Mouse (Mus musculus) testis, adult 2 months (tissue): ENCODE data around the gene Col5a1. TPM values are rescaled to one million over a fixed set of nuclear protein-coding genes. Genes with fewer than 3 reads are reported as not detected.

Source experiments
- H3K27ac ChIP-seq: fragments of 200-500 bp; 2 replicates; pipeline ENCODE4 v1.5.1; 2012; ENCODE audit warnings: low read depth, low read length; ENCODE audit not compliant: control insufficient read depth, insufficient read depth
- H3K27me3 ChIP-seq: fragments of 200-500 bp; 2 replicates; pipeline ENCODE4 v1.6.1; 2012; ENCODE audit warnings: mild to moderate bottlenecking, low read length, moderate library complexity; ENCODE audit not compliant: control insufficient read depth, insufficient read depth
- H3K36me3 ChIP-seq: fragments of 200-500 bp; 2 replicates; pipeline ENCODE4 v1.6.1; 2012; ENCODE audit warnings: mild to moderate bottlenecking, low read length; ENCODE audit not compliant: control insufficient read depth, insufficient read depth
- H3K4me1 ChIP-seq: fragments of 200-500 bp; 2 replicates; pipeline ENCODE4 v1.6.1; 2012; ENCODE audit warnings: low read length; ENCODE audit not compliant: control insufficient read depth, insufficient read depth
- H3K4me3 ChIP-seq: fragments of 200-500 bp; 2 replicates; pipeline ENCODE4 v1.5.1; 2012; ENCODE audit warnings: low read depth, mild to moderate bottlenecking, low read length, moderate library complexity, mixed read lengths; ENCODE audit not compliant: control insufficient read depth
- CTCF ChIP-seq: fragments of 200-500 bp; IDR thresholded peaks from 2 replicates; pipeline ENCODE4 v1.5.1; 2012; ENCODE audit warnings: low read depth, mild to moderate bottlenecking, inconsistent platforms, low read length, moderate library complexity; ENCODE audit not compliant: control insufficient read depth, insufficient read depth, insufficient replicate concordance
- POLR2A ChIP-seq: fragments of 200-500 bp; IDR thresholded peaks from 2 replicates; pipeline ENCODE4 v1.6.1; 2012; ENCODE audit warnings: low read depth, mild to moderate bottlenecking, inconsistent platforms, low read length, moderate library complexity; ENCODE audit not compliant: control insufficient read depth
- polyA plus RNA-seq: library from polyadenylated mRNA; depleted of rRNA; stranded (reverse); fragments of >200 nt; gene quantifications from 2 replicates; pipeline ENCODE4 v1.2.3, GENCODE M21; 2012

Col5a1 gene
- polyA plus RNA-seq, 1 experiment, result 14.2 TPM

DNA sequence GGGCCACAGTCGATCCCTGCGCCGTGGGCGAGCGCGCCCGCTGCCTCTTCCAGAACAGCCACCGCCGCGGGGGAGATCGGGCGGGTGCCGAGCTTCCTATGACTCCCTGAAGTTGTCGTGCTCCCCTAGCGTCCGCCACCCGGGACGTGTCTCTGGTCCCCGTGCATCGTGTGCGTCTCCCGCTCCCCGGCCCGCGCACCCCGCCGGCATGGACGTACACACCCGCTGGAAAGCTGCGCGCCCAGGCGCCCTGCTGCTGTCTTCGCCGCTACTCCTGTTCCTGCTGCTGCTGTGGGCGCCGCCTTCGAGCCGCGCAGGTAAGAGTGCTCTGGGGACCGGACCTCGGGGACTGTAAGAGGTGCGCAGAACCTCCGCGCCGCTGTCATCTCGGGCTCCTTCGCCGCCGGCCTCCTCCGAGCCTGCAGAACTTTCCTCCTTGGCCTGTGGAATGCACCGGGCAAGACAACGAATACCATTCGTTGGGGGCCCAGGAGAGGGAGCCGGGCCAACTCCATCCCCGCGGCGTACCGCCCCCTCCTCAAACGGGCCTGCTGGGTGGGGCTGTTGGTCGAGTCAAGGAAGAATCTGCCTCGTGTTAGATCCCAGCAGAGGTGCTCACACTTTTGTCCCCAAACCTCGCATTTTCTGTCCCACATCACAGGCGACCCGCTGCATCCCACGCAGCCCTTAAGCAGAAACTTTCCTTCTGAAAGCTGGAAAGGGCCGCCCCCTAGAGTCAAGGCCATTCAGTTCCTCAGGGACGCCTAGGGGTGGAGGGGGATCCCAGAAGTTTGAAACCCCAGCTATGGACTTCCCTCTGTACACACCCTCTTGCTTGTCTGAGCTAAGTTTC, 609 bp downstream of the Col5a1 start:
- H3K27ac ChIP-seq, result no peak overlapping the region
- no peak for TF ChIP-seq POLR2A
- no peak for TF ChIP-seq CTCF
- H3K4me3 ChIP-seq, result peak overlapping the region; percentile 74
- H3K27me3 ChIP-seq, result peaks cover 3% of the 10 kb centered on the region; the same call in 1 of the 2 replicates
- no peaks in the 10 kb centered on the region for H3K36me3 ChIP-seq
- H3K4me1 ChIP-seq, result peaks cover 6% of the 10 kb centered on the region

GRCm38 (mm10) chr2:27887461-27888264, 1.4 kb downstream of the Col5a1 start:
- no peak for TF ChIP-seq CTCF
- TF ChIP-seq POLR2A, result no peak
- no peak overlapping the region for H3K27ac ChIP-seq
- H3K4me1 ChIP-seq, result peaks cover 6% of the 10 kb centered on the region
- H3K4me3 ChIP-seq, result no peak overlapping the region
- H3K36me3 ChIP-seq, result no peaks in the 10 kb centered on the region
- peaks cover 3% of the 10 kb centered on the region; the same call in 1 of the 2 replicates for H3K27me3 ChIP-seq

DNA sequence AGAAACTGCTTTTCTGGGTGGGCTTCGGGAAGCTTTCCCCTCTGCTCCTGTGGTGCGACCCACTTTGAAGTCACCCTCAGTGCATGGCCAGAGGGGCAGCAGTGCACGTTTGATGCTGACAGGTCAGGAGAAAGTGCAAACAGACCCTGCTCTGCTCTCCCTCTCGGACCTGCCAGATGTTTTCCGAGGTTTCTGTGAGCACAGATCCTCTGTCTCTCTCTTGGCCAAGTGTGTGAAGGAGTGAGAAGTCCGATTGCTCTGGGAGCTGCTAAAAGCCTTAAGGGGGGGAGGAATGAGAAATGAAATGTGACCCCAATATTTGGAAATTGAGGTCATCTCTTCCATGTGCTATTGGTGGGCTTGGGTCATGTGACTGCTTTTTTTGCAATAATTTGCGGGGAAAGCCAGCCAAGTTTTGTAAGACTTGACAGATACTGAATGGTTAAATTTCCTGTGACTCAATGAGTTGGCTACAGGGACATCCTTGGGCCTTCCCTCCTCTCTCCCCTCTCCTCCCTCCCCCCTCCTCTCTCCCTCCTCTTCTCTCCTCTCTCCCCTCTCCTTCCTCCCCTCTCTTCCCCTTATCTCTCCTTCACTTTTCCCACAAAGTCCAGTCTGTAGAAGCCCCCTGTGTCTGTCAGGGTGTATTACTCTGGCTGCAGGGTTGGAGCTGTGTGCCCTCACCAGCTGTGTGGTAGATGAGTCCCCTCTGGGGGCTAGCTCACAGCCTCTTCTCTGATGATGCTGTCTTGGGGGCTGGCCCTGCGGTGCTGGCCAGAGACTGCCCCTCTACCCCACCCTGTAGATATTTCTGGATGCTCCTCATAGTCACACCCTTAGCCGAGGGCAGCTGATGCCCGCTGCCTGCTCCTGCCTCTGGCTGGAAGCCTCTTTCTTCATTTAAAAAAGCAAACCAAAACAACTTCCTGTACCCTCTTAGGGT, 2.6 kb downstream of the Col5a1 start:
- Histone ChIP-seq H3K4me3 (no peak overlapping the region), H3K36me3 (no peaks in the 10 kb centered on the region), H3K27me3 (peaks cover 3% of the 10 kb centered on the region; the same call in 1 of the 2 replicates), H3K4me1 (peaks cover 6% of the 10 kb centered on the region), H3K27ac (no peak overlapping the region)
- TF ChIP-seq POLR2A (no peak), CTCF (no peak)

GRCm38 (mm10) chr2:27891922-27892541, 5.8 kb downstream of the Col5a1 start:
- H3K4me3 ChIP-seq, result no peak overlapping the region
- no peaks in the 10 kb centered on the region for H3K27me3 ChIP-seq
- no peaks in the 10 kb centered on the region for H3K36me3 ChIP-seq
- no peak overlapping the region for H3K27ac ChIP-seq
- TF ChIP-seq POLR2A (no peak), CTCF (no peak)
- H3K4me1 ChIP-seq, result peaks cover 2% of the 10 kb centered on the region

DNA sequence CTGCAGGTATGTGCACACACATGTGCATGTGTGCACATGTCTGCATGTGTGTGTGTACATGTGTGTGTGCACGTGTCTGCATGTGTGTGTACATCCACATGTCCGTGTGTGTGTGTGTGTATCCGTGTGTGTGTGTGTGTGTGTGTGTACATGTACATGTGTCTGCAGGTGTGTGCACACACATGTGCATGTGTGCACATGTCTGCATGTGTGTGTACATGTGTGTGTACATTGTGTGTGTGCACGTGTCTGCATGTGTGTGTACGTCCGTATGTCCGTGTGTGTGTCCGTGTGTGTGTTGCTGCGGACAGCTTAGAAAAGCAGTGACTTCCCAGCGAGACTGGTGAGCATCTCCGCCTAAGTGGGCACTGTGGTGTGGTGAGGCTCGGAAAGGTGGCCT, 6.8 kb downstream of the Col5a1 start:
- Histone ChIP-seq H3K36me3 (no peaks in the 10 kb centered on the region), H3K27ac (no peak overlapping the region), H3K4me1 (no peaks in the 10 kb centered on the region), H3K4me3 (no peak overlapping the region), H3K27me3 (no peaks in the 10 kb centered on the region)
- TF ChIP-seq CTCF, result no peak
- TF ChIP-seq POLR2A, result no peak

DNA sequence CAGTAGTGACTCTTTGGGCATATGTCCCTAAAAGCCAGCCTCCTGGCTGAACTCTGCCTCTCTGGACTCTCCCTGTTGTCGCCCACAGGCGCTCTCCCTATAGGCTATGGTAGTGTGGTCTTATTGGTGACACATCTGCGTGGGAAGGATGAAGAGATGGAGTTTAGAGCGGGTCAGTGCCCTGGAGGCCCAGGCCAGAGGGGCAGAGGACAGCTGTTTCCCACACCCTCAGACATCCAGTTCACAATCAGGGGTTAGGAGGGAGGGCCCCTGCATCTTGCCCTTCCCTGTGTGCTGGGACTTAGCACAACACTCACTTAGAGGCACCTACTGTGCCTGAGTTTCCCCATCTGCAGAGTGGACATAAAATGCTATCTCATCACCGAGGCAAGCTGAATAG, 8.8 kb downstream of the Col5a1 start:
- Histone ChIP-seq H3K4me3 (no peak overlapping the region), H3K27ac (no peak overlapping the region), H3K4me1 (no peaks in the 10 kb centered on the region), H3K27me3 (no peaks in the 10 kb centered on the region), H3K36me3 (no peaks in the 10 kb centered on the region)
- TF ChIP-seq POLR2A (no peak), CTCF (no peak)

GRCm38 (mm10) chr2:27895648-27896047, 9.4 kb downstream of the Col5a1 start:
- TF ChIP-seq CTCF, result no peak
- TF ChIP-seq POLR2A, result no peak
- Histone ChIP-seq H3K27ac (no peak overlapping the region), H3K36me3 (no peaks in the 10 kb centered on the region), H3K4me1 (no peaks in the 10 kb centered on the region), H3K27me3 (no peaks in the 10 kb centered on the region), H3K4me3 (no peak overlapping the region)
